Mouse (Mus musculus): ENCODE data around the gene Gm10570.

The Gm10570 gene

DNA sequence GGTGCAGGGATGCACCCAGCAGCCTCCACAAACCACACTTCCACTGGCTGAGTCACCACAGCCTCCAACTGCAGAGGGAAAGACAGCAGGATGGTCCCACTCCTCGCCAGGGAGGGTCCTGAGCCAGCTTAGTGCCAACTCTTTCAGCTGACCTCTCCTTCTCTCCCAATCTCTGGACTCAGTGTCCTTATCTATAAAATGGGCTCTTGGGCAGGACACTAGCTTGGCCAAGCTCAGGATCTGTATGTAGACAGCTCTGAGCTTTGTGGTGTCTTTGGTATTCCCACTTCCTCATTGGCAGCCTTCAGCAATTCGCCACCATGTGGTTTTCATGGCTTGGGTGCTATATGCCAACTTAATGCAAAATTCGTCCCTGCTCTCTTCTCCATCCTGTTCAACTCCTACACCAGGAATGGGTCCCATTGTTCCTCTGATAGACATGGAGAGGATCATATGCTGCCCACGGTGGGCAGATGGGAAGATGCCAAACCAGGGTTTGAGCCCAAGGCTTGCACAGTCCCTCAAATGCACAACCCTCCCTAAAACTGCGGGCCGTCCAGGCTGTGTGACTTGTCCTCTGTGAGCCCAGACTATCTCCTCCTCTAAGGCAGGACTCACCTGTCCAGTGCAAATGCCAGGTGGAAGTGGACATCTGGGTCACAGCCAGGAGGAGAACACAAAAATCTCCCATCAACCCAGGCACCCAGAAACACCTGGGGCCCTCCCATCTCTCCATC is 37.7 kb downstream of the Gm10570 start:
- DNase-seq (ENCODE audit: low read depth) = no peak

DNA sequence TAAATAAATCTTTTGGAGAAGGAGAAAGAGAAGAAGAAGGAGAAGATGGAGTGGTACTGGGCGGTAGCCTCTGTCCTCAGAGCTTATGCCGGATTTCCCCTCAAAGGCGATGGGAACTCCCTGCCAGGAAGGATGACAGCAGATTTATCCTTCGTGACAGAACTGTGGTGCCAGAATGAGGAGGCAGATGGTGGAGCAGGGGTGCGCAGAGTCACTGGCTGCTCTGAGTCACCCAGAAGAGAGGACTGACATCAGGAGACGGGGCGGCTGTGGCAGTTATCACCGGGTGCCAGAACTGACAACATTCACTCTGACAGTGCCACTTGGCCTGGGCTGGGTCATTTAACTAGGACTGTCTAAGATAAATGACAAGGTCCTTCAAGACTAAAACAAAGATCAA is 38.4 kb downstream of the Gm10570 start:
- no peak for DNase-seq (ENCODE audit: low read depth)

DNA sequence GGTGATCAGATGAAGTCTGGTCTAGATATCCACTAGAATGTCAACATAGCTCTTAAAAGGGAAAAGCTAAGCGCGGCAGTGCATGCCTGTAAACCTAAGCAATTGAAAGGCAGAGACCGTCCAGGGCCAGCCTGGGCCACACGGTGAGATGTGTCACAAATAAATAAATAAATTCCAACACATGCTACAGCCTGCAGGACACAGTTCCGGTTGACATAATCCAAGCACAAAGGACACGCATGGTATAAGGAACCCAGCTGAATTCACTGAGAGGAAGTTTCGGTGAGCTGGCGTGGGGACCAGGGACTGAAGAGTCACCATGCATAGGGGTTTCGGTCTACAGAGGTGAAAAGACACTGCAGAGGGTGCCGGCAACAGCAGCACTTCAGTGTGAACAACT is 39.7 kb downstream of the Gm10570 start:
- no peak for DNase-seq (ENCODE audit: low read depth)

DNA sequence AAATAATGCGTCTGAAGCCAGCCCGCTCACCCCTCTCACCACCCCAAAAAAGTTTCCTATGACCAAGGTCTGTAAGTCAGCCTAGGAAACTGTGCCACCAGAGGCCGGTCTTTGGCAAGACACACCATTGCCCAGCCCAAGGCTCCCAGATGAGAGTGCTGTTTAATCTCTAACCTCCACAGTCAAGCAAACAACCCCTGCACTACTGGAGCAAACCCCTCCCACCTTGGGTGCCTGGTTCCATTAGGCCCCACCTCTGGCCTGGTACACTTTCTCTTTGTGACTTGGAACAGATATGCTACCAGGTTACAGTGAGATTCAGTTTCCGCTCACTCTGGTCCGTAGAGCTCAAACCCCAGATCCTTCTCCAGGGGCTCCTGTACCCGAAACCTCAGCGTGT is 41.4 kb downstream of the Gm10570 start:
- no peak for DNase-seq (ENCODE audit: low read depth)

DNA sequence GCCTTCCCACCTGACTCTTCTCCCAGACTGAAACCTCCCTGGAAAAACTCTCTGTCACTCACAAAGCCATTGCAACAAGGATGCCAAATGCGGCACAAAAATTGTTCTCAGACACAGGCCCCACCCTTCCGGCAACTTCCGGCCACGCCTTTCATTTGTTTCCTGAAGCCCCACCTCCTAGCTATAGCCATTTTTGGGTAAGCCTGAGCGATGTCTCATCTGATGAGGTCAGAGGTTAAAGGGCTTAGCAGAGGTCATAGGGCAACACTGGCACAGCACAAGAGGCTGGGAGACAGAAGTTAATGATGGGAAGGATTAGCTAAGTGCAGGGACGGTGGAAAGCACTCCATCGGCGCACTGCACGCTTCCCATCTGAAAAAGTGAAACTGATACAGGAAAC is 41.9 kb downstream of the Gm10570 start:
- DNase-seq (ENCODE audit: low read depth) = no peak

DNA sequence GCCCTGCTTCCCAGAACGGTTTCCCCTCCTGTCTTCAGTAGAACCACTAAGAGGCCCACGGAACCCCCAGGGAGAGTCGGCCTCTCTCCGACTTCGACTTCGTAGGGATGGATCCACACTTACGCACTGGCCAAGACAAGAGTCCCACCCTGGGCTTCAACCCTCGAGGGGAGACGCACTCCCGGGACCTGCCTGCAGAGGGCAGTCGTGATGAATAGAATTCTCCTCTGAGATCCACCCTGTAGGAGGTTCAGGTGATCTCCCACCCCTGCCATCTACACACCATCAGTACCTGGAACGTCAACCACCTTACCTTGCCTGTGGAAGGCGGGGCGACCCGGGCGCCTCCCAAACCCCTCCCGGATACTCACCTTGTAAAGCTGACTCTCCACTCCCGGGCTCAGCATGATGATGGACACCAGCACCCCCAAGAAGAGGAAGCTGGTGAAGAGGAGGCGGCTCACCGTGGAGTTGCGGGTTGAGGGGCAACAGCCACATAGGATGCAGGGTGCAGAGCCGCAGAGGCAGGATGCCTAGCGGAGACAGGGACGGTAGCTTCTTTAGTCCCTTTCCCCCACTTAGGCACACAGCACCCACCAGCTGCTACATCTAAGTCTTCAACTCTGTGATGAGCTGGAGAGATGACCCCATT is 43.6 kb downstream of the Gm10570 start:
- peak; percentile 41 for DNase-seq (ENCODE audit: low read depth)

DNA sequence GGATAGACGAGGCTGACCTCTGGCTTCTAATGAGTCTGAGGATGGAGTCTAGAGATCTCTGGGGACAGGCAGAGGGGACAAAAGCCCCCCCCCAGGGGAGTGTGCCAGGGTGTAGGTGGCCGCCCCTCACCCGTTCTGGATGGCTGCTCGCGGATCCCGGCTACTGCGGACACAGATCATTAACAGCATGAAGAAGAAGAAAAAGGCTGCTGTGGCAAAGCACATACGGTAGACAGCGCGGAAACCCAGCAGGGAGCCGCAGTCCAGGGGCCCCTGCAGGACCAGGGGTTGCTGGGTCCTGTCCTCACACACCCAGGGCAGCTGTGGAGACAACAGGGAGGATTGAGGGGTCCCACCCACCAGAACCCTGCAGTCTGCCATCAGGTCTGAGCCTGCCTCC is 44.3 kb downstream of the Gm10570 start:
- no peak for DNase-seq (ENCODE audit: low read depth)

DNA sequence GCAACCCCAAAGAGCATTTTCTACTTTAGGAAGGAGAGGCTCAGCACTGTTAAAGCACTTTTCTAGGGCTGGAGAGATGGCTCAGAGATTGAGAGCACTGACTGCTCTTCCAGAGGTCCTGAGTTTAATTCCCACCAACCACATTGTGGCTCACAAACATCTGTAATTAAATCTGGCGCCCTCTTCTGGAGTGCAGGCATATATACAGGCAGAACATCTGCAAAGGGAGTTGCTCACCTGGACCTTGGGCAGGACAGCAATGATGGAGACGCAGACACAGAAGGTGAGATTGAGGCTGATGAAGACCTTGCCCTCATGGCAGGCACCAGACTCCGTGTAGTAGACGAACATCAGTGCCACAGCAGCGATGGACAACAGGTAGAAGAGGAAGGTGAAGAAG is 48.1 kb downstream of the Gm10570 start:
- DNase-seq (ENCODE audit: low read depth) = no peak

Measured in c-Kit-positive CD71-negative TER-119-negative erythroid progenitor cells, embryonic 14.5 days (primary cell).